Mouse (Mus musculus): ENCODE results near the gene Car5a. TPM values are rescaled to one million over a fixed set of nuclear protein-coding genes. Genes with fewer than 3 reads are reported as not detected.

Car5a gene
- polyA plus RNA-seq, 1 experiment from 2014 or later: 0.23 TPM

DNA sequence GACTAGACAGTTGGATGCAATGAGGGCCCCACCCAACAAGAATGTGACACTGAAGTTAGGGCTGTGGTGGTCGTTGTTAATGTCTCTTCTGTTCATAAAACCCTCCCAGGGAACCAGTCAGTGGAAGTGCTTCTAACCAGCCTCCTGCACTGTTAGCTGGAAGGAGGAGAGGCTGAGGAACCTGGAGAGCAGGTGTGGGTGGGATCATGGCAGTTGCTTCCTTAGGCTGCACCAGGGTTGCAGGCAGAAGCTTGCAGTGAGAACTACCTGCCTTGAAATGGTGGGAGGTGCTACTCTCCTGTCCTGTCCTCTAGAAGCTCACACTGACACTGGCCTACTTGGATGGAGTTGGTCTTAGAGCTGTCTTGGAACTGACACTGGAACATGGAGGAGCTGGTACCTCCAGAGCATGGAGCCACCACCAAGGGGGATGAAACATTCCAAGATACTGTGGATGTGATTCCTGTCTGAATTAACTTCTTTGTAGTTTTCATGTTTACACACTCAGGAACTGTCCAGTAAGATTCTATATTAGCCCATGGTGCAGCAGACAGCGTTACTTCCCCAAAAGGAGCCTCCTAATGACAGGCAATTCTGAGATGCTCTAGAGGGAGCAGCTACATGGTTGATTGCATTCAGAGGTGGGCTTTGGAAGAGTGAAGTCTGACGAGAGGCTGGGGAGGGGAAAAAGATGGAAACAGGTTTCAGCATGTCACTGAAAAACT, 9.3 kb upstream of the Car5a start:
- 74% methylated on average over 3 of the region's 3 CpGs for WGBS
- H3K4me2 ChIP-seq (replicated peaks): no peak overlapping the region

DNA sequence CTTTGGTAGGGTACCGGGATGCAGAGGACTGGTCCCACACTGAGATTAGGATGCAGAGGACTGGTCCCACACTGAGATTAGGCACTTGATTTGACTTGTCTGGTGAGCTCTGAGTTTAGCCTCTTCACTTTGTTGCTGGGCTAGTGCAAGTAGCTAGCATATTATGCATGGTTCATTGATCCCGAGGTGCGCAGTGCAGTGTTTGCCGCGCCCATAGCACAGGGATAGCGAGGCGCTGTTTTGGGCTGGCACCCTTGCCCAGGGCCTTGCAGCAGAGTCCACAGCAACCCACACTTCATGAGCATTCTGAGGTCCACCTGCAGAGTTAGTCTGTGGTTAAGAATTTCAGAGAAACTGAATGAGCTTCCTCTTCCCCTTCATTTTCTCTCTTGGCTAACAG, 8.1 kb upstream of the Car5a start:
- H3K9ac ChIP-seq (replicated peaks): 0 out of 2 replicates have a peak overlapping the region, but pooled peaks have one; percentile 20
- no peaks in the 10 kb centered on the region for H3K27me3 ChIP-seq
- peaks cover 33% of the 10 kb centered on the region for H3K4me1 ChIP-seq
- peak overlapping the region; percentile 94 for H3K4me2 ChIP-seq (replicated peaks)
- 88% methylated on average over 7 of the region's 7 CpGs for WGBS
- H3K9me3 ChIP-seq: no peaks in the 10 kb centered on the region
- no peak for ATAC-seq (ENCODE audit: low FRiP score, low read depth)
- H3K4me3 ChIP-seq: no peak overlapping the region
- H3K27ac ChIP-seq (replicated peaks): no peak overlapping the region
- H3K36me3 ChIP-seq: peaks cover 19% of the 10 kb centered on the region

More for the DNA sequence above, 9.3 kb upstream of the Car5a start:
- ATAC-seq (ENCODE audit: low FRiP score, low read depth): no peak
- H3K9ac ChIP-seq (replicated peaks): no peak overlapping the region
- no peaks in the 10 kb centered on the region for H3K9me3 ChIP-seq
- no peak overlapping the region for H3K4me3 ChIP-seq
- H3K27ac ChIP-seq (replicated peaks): no peak overlapping the region
- H3K36me3 ChIP-seq: peaks cover 19% of the 10 kb centered on the region
- H3K27me3 ChIP-seq: no peaks in the 10 kb centered on the region
- H3K4me1 ChIP-seq: peaks cover 22% of the 10 kb centered on the region

DNA sequence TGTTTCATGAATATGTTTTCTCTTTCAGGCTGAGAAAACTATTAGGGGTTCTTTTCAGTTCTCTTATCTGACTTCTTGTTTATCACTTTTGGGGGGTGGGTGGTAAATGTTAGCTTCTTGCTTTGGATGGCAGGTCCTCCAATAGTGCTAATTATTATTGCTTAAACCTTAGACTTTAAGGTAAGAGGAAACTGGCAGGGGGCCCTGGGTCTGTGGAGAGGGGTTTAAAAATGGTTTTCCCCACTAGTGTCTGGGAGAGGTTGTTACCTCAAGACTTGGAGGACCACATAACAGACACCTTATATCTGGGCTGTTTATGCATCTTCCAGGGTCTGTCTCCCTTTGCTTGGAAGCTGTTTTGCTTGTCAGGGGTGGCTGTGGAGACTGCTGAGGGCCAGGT, 7.4 kb upstream of the Car5a start:
- Histone ChIP-seq H3K27me3 (no peaks in the 10 kb centered on the region), H3K4me1 (peaks cover 40% of the 10 kb centered on the region), H3K4me2 (replicated peaks) (peak overlapping the region; percentile 94), H3K36me3 (peaks cover 19% of the 10 kb centered on the region), H3K4me3 (peak overlapping the region; percentile 91), H3K9me3 (no peaks in the 10 kb centered on the region), H3K9ac (replicated peaks) (0 out of 2 replicates have a peak overlapping the region, but pooled peaks have one; percentile 20), H3K27ac (replicated peaks) (0 out of 2 replicates have a peak overlapping the region, but pooled peaks have one; percentile 15)
- ATAC-seq (ENCODE audit: low FRiP score, low read depth): no peak

DNA sequence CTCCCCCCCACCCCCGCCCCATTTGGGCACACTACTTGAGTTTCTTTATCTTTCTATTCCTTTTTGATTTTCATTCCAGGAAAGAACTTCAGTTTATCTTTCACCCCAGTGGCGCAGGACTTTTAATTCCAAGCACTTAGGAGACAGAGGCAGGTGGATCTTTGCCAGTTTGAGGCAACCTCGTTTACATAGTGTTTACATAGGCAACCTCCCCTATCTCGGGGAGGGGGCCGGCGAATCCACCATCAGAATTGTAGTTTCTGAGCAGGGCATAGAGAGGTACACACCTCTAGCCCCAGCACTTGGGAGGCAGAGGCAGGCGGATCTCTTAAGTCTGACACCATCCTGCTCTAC, 6.9 kb upstream of the Car5a start:
- no peak for ATAC-seq (ENCODE audit: low FRiP score, low read depth)
- H3K27me3 ChIP-seq: 0 out of 2 replicates have a peak, but pooled peaks cover 2% of the 10 kb centered on the region
- peak overlapping the region; percentile 99 for H3K9ac ChIP-seq (replicated peaks)
- peaks cover 45% of the 10 kb centered on the region for H3K4me1 ChIP-seq
- peaks cover 19% of the 10 kb centered on the region for H3K36me3 ChIP-seq
- WGBS: 38% methylated on average over 7 of the region's 7 CpGs
- no peaks in the 10 kb centered on the region for H3K9me3 ChIP-seq
- H3K27ac ChIP-seq (replicated peaks): peak overlapping the region; percentile 92
- peak overlapping the region; percentile 91 for H3K4me3 ChIP-seq
- H3K4me2 ChIP-seq (replicated peaks): peak overlapping the region; percentile 94

DNA sequence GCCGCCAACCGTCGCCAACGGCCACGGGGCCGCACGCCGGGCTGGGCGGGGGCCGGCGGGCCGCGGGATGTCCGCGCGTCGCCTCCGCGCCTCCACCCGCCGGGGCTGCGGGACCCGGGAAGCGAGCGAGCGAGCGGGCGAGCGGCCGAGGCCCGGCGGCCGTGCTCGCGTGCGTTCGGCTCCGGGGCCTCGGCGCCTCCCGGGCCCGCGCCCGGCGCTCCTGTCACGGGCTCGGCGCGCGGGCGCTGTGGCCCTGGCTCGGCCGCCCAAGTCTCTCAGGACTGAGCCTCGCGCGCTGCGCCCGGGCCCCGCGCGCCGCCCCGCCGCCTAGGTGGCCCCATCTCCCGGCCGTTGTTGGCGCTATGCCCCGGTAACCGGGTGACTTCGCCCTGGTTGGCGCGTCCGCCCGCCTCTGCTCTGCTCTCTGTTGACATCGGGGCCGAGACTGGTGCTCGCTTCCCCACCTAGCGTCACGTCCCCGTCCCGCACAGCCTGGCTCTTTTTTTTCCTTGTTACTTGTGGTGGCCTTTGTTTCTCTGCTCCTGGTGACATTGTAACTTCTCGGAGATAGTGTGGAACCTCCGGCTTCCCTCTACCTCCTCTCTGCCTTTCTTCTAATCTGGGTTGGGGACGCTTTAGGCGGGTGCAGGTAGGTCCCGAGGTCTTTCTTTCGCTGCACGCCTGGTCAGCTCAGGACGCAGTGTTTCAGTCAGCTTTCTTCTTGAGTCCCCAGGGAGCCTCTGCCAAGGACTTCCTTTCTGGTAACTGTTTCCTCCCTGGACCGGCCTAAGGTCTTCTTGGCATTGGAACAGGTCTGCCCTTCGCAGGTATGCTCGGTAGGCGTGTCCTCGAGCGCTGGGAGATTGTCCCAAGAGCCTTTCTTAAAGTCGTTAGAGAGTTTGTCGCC, 6.3 kb upstream of the Car5a start:
- under 1% methylated on average over 87 of the region's 97 CpGs for WGBS
- Histone ChIP-seq H3K36me3 (peaks cover 19% of the 10 kb centered on the region), H3K9ac (replicated peaks) (peak overlapping the region; percentile 99)

DNA sequence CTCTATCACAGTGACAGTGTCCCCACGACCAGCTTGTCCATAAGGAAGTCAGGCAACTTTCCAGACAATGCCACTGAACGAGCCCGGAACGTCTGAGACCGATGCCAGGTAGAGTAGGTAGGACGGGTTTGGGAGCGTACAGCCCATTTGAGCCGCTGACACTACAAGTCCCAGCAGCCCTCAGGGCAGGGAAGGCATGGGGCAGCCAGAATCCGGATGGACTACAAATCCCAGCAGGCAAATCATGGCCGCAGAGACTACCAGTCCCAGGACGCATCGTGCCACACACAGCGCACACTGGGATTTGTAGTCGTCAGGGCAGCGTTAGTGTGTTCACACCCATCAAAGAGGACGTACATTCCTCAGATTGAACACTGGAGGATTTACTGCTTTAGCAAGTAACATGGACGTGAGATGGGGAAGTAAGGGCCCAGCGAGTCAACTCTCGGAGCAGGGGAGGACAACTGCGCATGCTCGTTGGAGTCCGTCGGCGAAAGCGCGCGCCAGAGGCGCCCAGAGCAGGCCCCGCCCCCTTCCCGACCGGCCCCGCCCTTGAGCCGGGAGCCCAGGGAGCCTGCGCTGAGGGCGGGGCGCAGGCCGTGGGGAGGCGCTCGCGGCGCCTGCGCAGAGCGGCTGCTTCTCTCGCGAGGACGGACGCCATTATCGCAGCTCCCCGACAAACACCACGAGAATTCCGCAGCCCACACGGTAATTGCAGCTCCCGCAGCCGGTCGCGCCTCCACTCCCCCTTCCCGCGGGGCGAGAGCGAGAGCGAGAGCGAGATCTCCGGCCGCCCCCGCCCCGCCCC, 5.4 kb upstream of the Car5a start:
- H3K9me3 ChIP-seq: no peaks in the 10 kb centered on the region
- WGBS: under 1% methylated on average over 49 of the region's 66 CpGs
- H3K9ac ChIP-seq (replicated peaks): peak overlapping the region; percentile 99
- peaks cover 46% of the 10 kb centered on the region for H3K4me1 ChIP-seq
- H3K36me3 ChIP-seq: peaks cover 18% of the 10 kb centered on the region
- H3K27ac ChIP-seq (replicated peaks): peak overlapping the region; percentile 92
- H3K27me3 ChIP-seq: 0 out of 2 replicates have a peak, but pooled peaks cover 5% of the 10 kb centered on the region
- peak overlapping the region; percentile 91 for H3K4me3 ChIP-seq
- peak; percentile 95 for ATAC-seq (ENCODE audit: low FRiP score, low read depth)
- peak overlapping the region; percentile 94 for H3K4me2 ChIP-seq (replicated peaks)

More for the DNA sequence above, 6.3 kb upstream of the Car5a start:
- Histone ChIP-seq H3K27ac (replicated peaks) (peak overlapping the region; percentile 92), H3K4me3 (peak overlapping the region; percentile 91), H3K4me2 (replicated peaks) (peak overlapping the region; percentile 94), H3K9me3 (no peaks in the 10 kb centered on the region), H3K4me1 (peaks cover 46% of the 10 kb centered on the region), H3K27me3 (0 out of 2 replicates have a peak, but pooled peaks cover 4% of the 10 kb centered on the region)
- peak; percentile 3 for ATAC-seq (ENCODE audit: low FRiP score, low read depth)

DNA sequence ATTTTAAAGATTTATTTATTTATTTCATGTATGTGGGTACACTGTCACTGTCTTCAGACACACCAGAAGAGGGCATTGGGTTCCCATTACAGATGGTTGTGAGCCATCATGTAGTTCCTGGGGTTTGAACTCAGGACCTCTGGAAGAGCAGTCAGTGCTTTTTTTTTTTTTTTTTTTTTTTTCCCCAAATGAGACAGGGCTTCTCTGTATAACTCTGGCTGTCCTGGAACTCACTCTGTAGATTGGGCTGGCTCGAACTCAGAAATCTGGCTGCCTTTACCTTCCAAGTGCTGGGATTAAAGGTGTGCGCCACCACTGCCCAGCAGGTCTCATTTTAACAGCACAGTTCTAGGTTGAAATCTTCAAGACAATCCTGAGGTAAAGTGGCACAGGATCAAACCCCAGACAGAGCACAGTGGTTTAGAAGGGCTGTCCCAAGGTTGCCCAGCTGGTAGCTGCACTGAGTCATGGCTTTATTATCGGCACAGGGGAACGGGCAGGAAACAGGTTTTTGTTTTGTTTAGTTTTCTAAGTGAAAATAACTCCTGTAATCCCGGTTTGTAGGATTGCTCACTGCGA, 4.6 kb upstream of the Car5a start, which contains the start of gene Banp:
Gene Banp, plus strand, starts transcription at position 529 of the 579 bp plus-strand sequence.
- Histone ChIP-seq H3K27me3 (0 out of 2 replicates have a peak, but pooled peaks cover 10% of the 10 kb centered on the region), H3K4me3 (peak within 1 kb of the TSS; percentile 91), H3K4me1 (peaks cover 46% of the 10 kb centered on the region), H3K27ac (replicated peaks) (peak within 1 kb of the TSS; percentile 92), H3K4me2 (replicated peaks) (peak within 1 kb of the TSS; percentile 94), H3K9me3 (no peaks in the 10 kb centered on the region), H3K36me3 (peaks cover 11% of the 10 kb centered on the region; the same call in 1 of the 2 replicates), H3K9ac (replicated peaks) (peak within 1 kb of the TSS; percentile 99)
- 65% methylated on average over 6 of the region's 6 CpGs for whole genome bisulfite sequencing
- no peak for ATAC-seq (ENCODE audit: low FRiP score, low read depth)

DNA sequence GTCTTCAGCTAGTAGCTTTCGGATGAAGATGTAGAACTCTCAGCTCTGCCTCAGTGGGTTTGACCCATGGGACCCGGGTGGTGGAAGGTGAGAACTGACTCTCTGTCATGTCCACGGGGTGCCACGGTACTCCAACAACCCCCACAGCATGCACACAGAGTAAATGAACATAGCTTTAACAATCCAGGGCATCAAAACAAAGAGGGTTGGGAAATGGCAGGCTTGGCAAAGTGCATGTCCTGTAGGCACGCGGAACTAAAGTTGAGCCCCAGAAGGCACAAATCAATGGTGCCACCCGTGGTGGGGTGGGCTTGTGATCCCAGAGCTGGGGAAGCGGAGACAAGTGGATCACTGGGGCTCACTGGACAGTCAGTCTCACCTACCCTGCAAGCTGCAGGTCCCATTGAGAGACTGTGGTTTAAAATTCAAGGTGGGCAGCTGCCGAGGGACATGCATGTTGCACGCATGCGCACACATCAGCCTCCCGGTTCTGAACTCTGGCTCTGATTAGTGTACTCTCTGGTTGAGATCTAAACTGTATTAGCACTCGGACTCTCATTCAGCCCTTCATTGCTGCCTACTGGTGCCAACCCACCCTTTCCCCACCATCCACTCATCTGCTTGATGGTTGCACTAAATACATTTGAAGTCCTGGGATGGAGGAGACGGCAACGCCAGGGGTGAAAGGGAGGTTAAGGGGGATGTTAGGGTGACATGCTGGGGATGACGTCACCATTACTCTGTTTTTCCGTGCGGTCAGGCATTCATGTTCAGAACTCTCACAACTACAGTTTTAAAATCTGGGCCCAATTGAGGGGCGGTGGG, 3.8 kb upstream of the Car5a start:
- peak overlapping the region; percentile 49 for H3K9ac ChIP-seq (replicated peaks)
- 0 out of 2 replicates have a peak, but pooled peaks cover 10% of the 10 kb centered on the region for H3K27me3 ChIP-seq
- 0 out of 2 replicates have a peak, but pooled peaks cover 3% of the 10 kb centered on the region for H3K36me3 ChIP-seq
- no peak for ATAC-seq (ENCODE audit: low FRiP score, low read depth)
- peak overlapping the region; percentile 59 for H3K4me2 ChIP-seq (replicated peaks)
- H3K4me1 ChIP-seq: peaks cover 46% of the 10 kb centered on the region
- WGBS: 56% methylated on average over 19 of the region's 19 CpGs
- H3K4me3 ChIP-seq: peak overlapping the region; percentile 33
- peak overlapping the region; percentile 83 for H3K27ac ChIP-seq (replicated peaks)
- H3K9me3 ChIP-seq: no peaks in the 10 kb centered on the region

DNA sequence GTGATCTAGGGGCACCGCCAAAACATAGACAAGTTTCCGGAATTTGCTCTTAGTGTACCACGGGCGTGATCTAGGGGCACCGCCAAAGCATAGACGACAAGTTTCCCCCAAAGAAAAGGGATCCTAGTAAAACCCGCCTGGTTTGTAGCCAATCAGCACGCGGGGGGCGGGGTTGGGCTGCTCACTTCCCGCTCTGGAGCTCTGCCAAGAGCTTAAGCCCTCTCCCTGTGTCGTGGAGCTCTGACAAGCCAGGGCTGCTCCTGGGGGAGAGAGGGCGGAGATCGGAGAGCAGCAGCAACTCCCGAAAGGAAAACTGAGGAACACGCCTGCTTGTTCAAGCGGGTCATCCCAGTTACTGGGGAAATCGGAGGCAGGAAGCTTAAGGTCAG, 3.0 kb upstream of the Car5a start:
- H3K27me3 ChIP-seq: 0 out of 2 replicates have a peak, but pooled peaks cover 10% of the 10 kb centered on the region
- WGBS: under 1% methylated on average over 18 of the region's 18 CpGs
- H3K27ac ChIP-seq (replicated peaks): peak overlapping the region; percentile 83
- H3K36me3 ChIP-seq: 0 out of 2 replicates have a peak, but pooled peaks cover under 1% of the 10 kb centered on the region
- peak; percentile 28 for ATAC-seq (ENCODE audit: low FRiP score, low read depth)
- no peaks in the 10 kb centered on the region for H3K9me3 ChIP-seq
- peak overlapping the region; percentile 59 for H3K4me2 ChIP-seq (replicated peaks)
- peak overlapping the region; percentile 49 for H3K9ac ChIP-seq (replicated peaks)
- peak overlapping the region; percentile 33 for H3K4me3 ChIP-seq
- H3K4me1 ChIP-seq: peaks cover 43% of the 10 kb centered on the region

DNA sequence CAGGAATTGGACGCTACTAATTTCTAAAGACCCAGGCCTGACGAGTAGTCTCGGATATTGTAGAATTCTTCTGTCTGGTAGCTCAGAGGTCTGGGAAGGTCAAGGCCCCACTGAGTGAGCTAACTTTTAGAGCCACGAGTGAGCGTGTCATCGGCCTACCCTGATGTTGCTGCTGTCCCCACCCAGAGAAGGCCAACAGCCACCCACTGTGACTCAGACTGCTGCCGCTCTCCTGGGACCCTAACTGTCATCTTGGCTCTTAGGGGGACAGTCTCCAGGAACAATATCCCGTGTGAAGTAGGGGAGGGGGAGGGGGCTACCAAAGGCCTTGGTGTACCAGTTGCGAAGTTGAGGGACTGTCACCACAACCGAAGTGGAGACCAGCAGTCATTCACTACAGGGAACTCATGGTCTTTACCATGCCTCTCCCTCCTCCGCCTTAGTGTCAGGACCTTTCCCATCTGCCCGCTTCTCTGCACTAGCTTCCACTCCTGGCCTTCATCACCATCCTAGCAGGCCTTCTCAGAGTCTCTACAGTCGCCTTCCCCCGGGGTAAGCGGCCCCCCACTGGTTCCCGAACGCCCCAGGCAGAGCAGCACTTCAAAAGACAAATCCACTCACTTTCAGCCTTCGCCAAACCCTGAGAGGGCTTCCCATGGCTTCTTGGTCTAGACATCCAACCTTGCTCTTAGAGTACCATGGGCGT, 2.5 kb upstream of the Car5a start:
- H3K4me1 ChIP-seq: peaks cover 37% of the 10 kb centered on the region
- peak overlapping the region; percentile 25; the same call in 1 of the 2 replicates for H3K9ac ChIP-seq (replicated peaks)
- no peaks in the 10 kb centered on the region for H3K9me3 ChIP-seq
- peak overlapping the region; percentile 33 for H3K4me3 ChIP-seq
- H3K4me2 ChIP-seq (replicated peaks): peak overlapping the region; percentile 59
- H3K36me3 ChIP-seq: no peaks in the 10 kb centered on the region
- H3K27me3 ChIP-seq: 0 out of 2 replicates have a peak, but pooled peaks cover 10% of the 10 kb centered on the region
- WGBS: 25% methylated on average over 19 of the region's 19 CpGs
- ATAC-seq (ENCODE audit: low FRiP score, low read depth): no peak
- H3K27ac ChIP-seq (replicated peaks): peak overlapping the region; percentile 83

All from midbrain, embryonic 12.5 days (tissue).